Mouse (Mus musculus): Measurements from ENCODE around the gene Aldob. TPM values are rescaled to one million over a fixed set of nuclear protein-coding genes. Genes with fewer than 3 reads are reported as not detected.

Gene Aldob
- 0.84 and 1.3 TPM in 2 replicates for polyA plus RNA-seq (2012; rRNA removed)

GRCm38 (mm10) chr4:49549383-49549782 is at the start of gene Aldob:
TSS of gene Aldob (minus strand) at chr4:49549546.

GRCm38 (mm10) chr4:49597183-49598100 is 48.1 kb upstream of the Aldob start, which contains the start of gene Tmem246:
TSS of gene Tmem246 (minus strand) at chr4:49597876.

DNA sequence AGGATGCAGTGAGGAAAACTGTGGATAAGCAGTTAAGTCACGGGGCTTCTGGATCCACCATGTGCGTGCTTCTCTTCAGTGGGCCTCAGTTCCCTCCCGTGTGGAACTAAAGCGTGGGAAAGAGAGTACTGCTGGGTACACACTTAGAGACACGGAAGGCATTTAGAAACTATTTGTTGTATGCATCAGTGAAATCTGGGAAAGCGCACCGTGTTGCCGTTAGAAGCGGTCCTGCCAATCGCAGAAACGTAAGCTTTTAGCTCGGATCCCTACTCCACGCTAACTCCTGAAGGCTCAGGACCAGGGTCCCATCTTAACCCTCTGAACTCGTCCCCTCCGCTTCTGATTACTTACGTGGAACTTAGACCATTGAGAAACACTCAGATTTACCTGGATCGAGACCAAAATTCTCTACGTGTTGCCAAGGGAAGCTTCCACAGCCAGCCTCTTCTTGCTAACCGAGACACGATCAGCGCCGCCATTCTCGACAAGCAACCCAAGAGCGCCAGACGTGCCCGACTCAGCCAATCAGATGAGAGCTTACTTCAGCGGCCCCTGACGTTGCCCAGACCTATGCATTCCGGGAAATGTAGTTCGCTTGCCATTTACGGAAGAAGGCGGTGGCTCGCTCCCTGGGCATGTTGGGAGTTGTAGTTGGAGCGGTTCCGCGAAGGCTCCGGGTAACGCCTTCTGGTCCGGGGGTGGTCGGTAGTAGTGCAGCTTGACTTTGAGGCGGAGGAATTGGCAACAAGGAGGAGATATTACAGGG is 28.6 kb downstream of the Aldob start, which contains the start of the genes Mrpl50 and Zfp189:
Gene Mrpl50 (minus strand): TSS at position 522 of the 769 bp plus-strand sequence.
Gene Zfp189 (plus strand): TSS at position 605 of the 769 bp plus-strand sequence.

GRCm38 (mm10) chr4:49506386-49506785 is 43.0 kb downstream of the Aldob start, which contains the start of gene Baat:
TSS of gene Baat (minus strand) at chr4:49506557.

Other genes with a start within 250 kb of the Aldob start
- not detected in 2 replicates for gene Acnat2, start 141.4 kb downstream of the Aldob start, polyA plus RNA-seq (2012; rRNA removed)
- 0.07 TPM in 1 of 2 replicates, not detected in the other for gene Acnat1, start 75.6 kb downstream of the Aldob start, polyA plus RNA-seq (2012; rRNA removed)
- 0.53 and 0.77 TPM in 2 replicates for gene Baat, start 43.0 kb downstream of the Aldob start, polyA plus RNA-seq (2012; rRNA removed)
- gene Mrpl50, start 28.5 kb downstream of the Aldob start, polyA plus RNA-seq (2012; rRNA removed) = 36.0 and 46.3 TPM in 2 replicates
- 7.0 and 8.6 TPM in 2 replicates for gene Zfp189, start 28.4 kb downstream of the Aldob start, polyA plus RNA-seq (2012; rRNA removed)
- 9.5 and 13.5 TPM in 2 replicates for gene Tmem246, start 48.3 kb upstream of the Aldob start, polyA plus RNA-seq (2012; rRNA removed)
- gene Rnf20, start 82.5 kb upstream of the Aldob start, polyA plus RNA-seq (2012; rRNA removed) = 69.4 and 103 TPM in 2 replicates
- 0.02 and 0.04 TPM in 2 replicates for gene Ppp3r2, start 132.5 kb upstream of the Aldob start, polyA plus RNA-seq (2012; rRNA removed)

All from central nervous system, embryonic 11.5 days (tissue).